Mouse (Mus musculus): Measurements from ENCODE around the gene 4930415O20Rik. TPM values are rescaled to one million over a fixed set of nuclear protein-coding genes. Genes with fewer than 3 reads are reported as not detected.

Gene 4930415O20Rik
- total RNA-seq, 2 experiments from 2014 or later: 0.87 TPM; not detected in 1

GRCm38 (mm10) chr15:98626078-98626477 is 55.3 kb downstream of the 4930415O20Rik start:
- no peak for DNase-seq
- intact Hi-C loops (cut with DNase I): no loop called here

- DNase-seq: no peak
- intact Hi-C loops (cut with DNase I): no loop called here
Measured at GRCm38 (mm10) chr15:98626487-98627212, 55.8 kb downstream of the 4930415O20Rik start.

- no peak for DNase-seq
- intact Hi-C loops (cut with DNase I): no loop called here
Measured at GRCm38 (mm10) chr15:98628589-98629254, 57.9 kb downstream of the 4930415O20Rik start.

DNA sequence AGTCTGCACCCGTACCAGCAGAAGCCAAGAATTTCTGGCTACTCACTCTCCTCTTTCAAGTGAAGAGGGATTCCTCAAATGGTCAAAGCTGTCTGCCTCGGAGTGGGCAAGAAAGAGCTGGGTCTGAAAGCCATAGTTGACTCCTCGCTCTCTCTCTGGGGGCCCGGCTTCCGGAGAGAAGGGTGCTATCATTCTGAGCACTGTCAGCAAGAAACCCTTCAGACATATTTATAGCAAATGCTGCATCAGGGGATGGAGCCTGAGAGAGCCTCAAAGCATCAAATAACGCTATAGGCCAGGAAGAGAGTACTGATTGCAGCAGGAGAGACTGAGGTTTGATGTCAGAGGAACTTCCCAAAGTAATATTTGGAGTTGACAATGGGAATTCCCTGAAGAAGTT is 58.7 kb downstream of the 4930415O20Rik start:
- DNase-seq: no peak
- intact Hi-C loops (cut with DNase I): no loop called here

- no peak for DNase-seq
- intact Hi-C loops (cut with DNase I): no loop called here
Measured at GRCm38 (mm10) chr15:98630540-98630939, 59.7 kb downstream of the 4930415O20Rik start, which contains the start of gene Cacnb3. Gene Cacnb3, plus strand, starts transcription at chr15:98630840.

DNA sequence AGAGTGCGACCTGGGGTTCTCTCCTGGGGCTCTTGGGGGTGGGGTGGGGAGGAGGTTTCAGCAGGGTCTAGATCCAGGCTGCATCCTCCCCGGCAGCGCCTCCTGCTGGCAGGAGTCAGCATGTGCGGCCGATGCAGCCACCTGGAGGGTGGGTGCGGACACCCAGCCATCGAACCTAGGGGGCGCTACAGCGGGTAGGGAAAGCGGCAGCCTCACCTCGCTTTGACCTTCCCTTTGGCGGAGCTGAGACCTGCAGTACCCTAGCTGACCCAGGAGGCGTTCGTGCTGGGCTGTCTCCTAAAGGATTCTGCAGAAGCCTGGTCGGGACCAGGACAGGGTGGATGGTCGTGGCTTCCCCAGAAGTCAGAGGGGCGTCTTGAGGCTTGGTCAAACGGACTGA is 60.7 kb downstream of the 4930415O20Rik start:
- intact Hi-C loops (cut with DNase I): no loop called here
- peak; percentile 61 to 71 for DNase-seq

- DNase-seq: peak; percentile 33 to 41
- intact Hi-C loops (cut with DNase I): no loop called here
Measured at GRCm38 (mm10) chr15:98632107-98632744, 61.4 kb downstream of the 4930415O20Rik start.

DNA sequence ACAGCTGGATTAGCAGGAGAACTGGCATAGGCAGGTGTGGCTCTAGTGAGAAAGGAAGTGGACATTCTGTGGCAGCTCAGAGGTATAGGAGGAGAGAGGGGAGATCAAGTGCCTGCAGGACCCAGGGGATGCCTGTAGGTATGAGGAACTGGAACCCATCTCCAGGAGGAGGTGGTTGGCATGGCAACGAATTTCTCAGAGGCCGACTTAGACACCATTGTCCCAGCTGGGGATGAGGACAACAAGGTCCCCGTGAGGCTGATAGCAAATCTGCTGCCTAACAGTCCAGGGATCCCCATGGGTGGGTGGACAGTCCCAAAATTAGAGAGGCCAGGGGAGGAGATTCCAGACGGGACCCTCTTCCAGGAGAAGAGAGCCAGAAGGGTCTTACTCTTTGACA is 62.1 kb downstream of the 4930415O20Rik start:
- no peak for DNase-seq
- intact Hi-C loops (cut with DNase I): no loop called here

DNA sequence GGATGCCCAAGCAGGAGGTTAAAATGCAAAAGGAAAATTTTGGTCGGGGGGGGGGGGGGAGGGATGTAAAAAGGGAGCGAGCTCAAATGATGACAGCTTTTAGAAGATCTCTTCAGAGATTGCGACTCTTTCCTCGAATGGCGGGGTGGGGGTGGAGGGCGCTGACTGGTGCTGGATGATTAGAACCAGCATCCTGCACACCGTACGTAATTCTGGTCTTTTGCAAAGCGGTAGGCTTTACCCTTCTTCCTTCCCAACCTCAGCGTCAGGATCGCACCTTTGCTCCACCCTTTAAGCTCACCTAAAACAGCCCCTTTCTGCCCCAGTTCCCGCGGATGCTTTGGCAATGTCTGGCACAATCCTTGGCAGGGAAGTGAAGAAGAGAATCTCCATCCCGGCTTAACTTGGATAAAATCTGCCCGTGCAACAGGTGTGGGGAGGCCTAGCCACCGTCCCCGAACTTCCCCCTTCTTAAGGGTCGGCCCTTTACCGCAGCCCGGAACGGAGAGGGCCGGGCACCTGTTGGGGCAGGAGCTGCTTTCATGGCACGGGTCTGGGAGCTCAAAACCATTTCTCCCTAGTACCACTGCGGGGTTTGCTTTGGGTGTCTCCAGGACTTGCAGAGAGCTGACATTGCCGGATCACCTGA is 63.1 kb downstream of the 4930415O20Rik start:
- DNase-seq: no peak
- intact Hi-C loops (cut with DNase I): no loop called here

DNA sequence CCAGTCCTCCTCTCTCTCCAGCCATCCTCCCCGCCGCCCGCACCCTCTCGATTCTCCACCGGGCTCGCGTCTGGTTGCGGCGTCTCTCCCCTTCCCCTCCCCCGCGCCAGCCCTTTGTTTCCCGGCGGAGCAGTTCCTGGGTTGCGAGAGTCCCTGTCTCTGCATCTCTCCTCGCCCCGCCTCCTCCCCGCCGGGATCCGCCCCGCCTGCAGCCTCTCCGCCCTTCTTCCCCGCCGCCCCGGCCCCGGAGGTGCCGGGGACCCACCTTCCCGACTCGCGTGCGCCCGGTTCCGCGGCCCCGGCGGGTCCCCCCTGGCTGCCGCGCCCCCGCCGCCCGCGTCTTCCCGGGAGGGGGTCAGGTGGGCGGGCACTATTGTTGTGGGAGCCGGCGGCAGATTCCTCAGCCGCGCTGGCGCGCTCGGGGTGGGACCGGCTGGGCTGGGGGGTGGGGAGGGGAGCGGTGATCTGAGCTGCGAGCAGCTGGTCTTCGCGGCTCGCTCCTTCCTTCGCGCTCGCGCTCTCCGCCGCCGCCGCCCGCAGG is 63.8 kb downstream of the 4930415O20Rik start:
- intact Hi-C loops (cut with DNase I): no loop called here
- peak; percentile 63 to 71 for DNase-seq

GRCm38 (mm10) chr15:98635291-98635841 is 64.6 kb downstream of the 4930415O20Rik start:
- no peak for DNase-seq
- intact Hi-C loops (cut with DNase I): no loop called here

GRCm38 (mm10) chr15:98636517-98636916 is 65.7 kb downstream of the 4930415O20Rik start:
- intact Hi-C loops (cut with DNase I): no loop called here
- DNase-seq: no peak

DNA sequence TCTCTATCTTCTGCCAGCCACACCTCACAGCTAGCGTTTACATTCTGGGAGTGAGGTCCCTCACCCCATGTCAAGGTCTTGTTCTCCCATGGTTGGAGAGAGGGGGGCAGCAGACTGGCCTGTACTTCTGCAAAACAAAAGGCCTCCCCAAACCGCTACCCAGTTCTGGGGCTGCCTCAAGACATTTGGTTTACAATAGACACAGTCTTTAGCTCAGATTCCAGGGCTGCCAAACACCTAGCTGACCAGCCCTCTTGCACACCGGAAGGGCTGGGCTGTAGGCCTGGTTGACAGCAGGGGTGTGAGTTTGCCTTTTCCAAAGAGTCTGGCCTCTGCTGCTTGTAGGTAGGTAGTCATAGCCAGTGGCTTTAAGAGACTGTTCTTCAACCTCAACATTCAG is 66.4 kb downstream of the 4930415O20Rik start:
- no peak for DNase-seq
- intact Hi-C loops (cut with DNase I): no loop called here

Other genes with a start within 250 kb of the 4930415O20Rik start
- not detected for gene Olfr284, start 230.0 kb upstream of the 4930415O20Rik start, total RNA-seq (2021)
- gene Olfr283, start 190.1 kb upstream of the 4930415O20Rik start, total RNA-seq (2021): not detected
- gene Olfr282, start 139.8 kb upstream of the 4930415O20Rik start, total RNA-seq (2021): not detected
- gene Olfr281, start 118.4 kb upstream of the 4930415O20Rik start, total RNA-seq (2021): not detected
- not detected for gene OR5BS1P, start 101.1 kb upstream of the 4930415O20Rik start, total RNA-seq (2021)
- not detected for gene Lalba, start 88.3 kb upstream of the 4930415O20Rik start, total RNA-seq (2021)
- not detected for gene Olfr279, start 78.6 kb upstream of the 4930415O20Rik start, total RNA-seq (2021)
- gene Kansl2, start 36.7 kb upstream of the 4930415O20Rik start, total RNA-seq (2021): 10 to 100 TPM; 62.2 to 64.5 TPM
- gene Ccnt1, start 81 bp upstream of the 4930415O20Rik start, total RNA-seq (2021): 10 to 100 TPM; 12.4 to 17.9 TPM
- gene Adcy6, start 39.1 kb downstream of the 4930415O20Rik start, total RNA-seq (2021): 10 to 100 TPM; 24.2 to 26.7 TPM
- gene Cacnb3, start 59.8 kb downstream of the 4930415O20Rik start, total RNA-seq (2021): 1 to 10 TPM; 2.5 to 4.2 TPM
- gene Ddx23, start 91.9 kb downstream of the 4930415O20Rik start, total RNA-seq (2021): 10 to 100 TPM; 50.0 to 56.2 TPM
- gene Rnd1, start 106.5 kb downstream of the 4930415O20Rik start, total RNA-seq (2021): 1 to 10 TPM in 1 of 2 experiments, under 1 TPM in 1; 0.81 to 1.5 TPM
- gene Ccdc65, start 137.2 kb downstream of the 4930415O20Rik start, total RNA-seq (2021): not detected
- 1 to 10 TPM; 1.4 to 1.7 TPM for gene Fkbp11, start 157.2 kb downstream of the 4930415O20Rik start, total RNA-seq (2021)
- 1 to 10 TPM; 7.4 to 8.2 TPM for gene Arf3, start 192.2 kb downstream of the 4930415O20Rik start, total RNA-seq (2021)
- gene Wnt10b, start 207.1 kb downstream of the 4930415O20Rik start, total RNA-seq (2021): under 1 TPM; 0.69 to 0.87 TPM
- not detected for gene Wnt1, start 218.9 kb downstream of the 4930415O20Rik start, total RNA-seq (2021)
- under 1 TPM; 0.28 to 0.96 TPM for gene Ddn, start 238.5 kb downstream of the 4930415O20Rik start, total RNA-seq (2021)